Mouse (Mus musculus) spleen, adult 2 months (tissue): ENCODE data around the gene Hapln3. TPM values are rescaled to one million over a fixed set of nuclear protein-coding genes. Genes with fewer than 3 reads are reported as not detected.

Source experiments
- DNase-seq, 2 experiments: peaks; one replicate each; pipeline versions ENCODE4 v3.0.0 to v3.0.0-alpha.2; 2012 to 2021; ENCODE audit warnings: low spot score in 2 of 2, low read depth in 1 of 2
- H3K27ac ChIP-seq: fragments of 200-500 bp; 2 replicates; pipeline ENCODE4 v1.5.1; 2012; ENCODE audit warnings: low read length, inconsistent platforms; ENCODE audit not compliant: insufficient read depth
- H3K27me3 ChIP-seq: fragments of 200-500 bp; 2 replicates; pipeline ENCODE4 v1.6.1; 2012; ENCODE audit warnings: mild to moderate bottlenecking, moderate library complexity, low read length, inconsistent platforms; ENCODE audit not compliant: control insufficient read depth, insufficient read depth
- H3K36me3 ChIP-seq: fragments of 200-500 bp; 2 replicates; pipeline ENCODE4 v1.6.1; 2012; ENCODE audit warnings: mild to moderate bottlenecking, low read length, inconsistent platforms; ENCODE audit not compliant: control insufficient read depth, insufficient read depth
- H3K4me1 ChIP-seq: fragments of 200-500 bp; 2 replicates; pipeline ENCODE4 v1.6.1; 2011; ENCODE audit warnings: inconsistent platforms; ENCODE audit not compliant: control insufficient read depth, insufficient read depth, insufficient read length
- H3K4me3 ChIP-seq: fragments of 200-500 bp; 2 replicates; pipeline ENCODE4 v1.5.1; 2011; ENCODE audit warnings: mild to moderate bottlenecking, inconsistent platforms; ENCODE audit not compliant: insufficient read depth, insufficient read length; ENCODE audit errors: extremely low read depth
- CTCF ChIP-seq: fragments of 200-500 bp; IDR thresholded peaks from 2 replicates; pipeline ENCODE4 v1.5.1; 2011; ENCODE audit warnings: mild to moderate bottlenecking, inconsistent platforms; ENCODE audit not compliant: insufficient read depth, insufficient read length, insufficient replicate concordance; ENCODE audit errors: extremely low read depth
- POLR2A ChIP-seq: fragments of 200-500 bp; IDR thresholded peaks from 2 replicates; pipeline ENCODE4 v1.6.1; 2011; ENCODE audit warnings: low read depth, low read length, inconsistent platforms
- WGBS: fragments of 180-500 bp; shearing (Covaris S2); methylation state at CpG from one replicate; pipeline ENCODE4 v1.1.7; 2018; 5-methylcytosine and 5-hydroxymethylcytosine counted together
- polyA plus RNA-seq: library from polyadenylated mRNA; depleted of rRNA; stranded (reverse); fragments of >200 nt; gene quantifications from 2 replicates; pipeline ENCODE4 v1.2.3, GENCODE M21; 2012; rRNA removed

The Hapln3 gene
- polyA plus RNA-seq: 0.90 and 1.5 TPM in 2 replicates

DNA sequence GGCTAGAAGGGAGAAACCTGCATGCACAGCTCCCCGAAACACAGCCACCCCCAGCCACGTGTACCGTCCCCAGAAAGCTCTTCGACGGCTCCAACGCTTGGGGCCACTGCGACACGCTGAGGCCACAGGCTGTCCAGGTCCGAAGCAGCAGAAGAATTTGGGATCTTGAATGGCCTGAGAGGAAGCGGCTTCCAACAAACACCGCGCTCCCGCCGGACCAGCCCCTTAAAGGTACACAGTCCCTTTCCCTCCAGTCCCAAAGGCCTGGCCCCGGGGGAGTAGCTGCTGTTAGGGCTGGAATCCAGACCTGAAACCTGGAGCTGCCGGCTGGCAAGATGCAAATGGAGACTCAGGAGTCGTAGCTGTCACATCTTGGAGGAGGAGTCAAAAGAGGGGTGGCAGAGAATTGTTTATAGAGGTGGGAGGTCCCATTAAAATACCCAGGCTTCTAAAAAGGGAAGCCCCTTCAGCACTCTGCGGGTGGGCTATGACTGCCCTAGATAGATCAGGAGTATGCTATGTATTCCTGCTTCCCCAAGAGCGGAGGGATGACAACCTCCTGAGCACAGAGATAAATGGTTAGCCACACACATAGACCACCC, at the start of gene Hapln3:
Gene Hapln3, minus strand, starts transcription at position 176 of the 602 bp plus-strand sequence.
- WGBS: 22% methylated on average over 19 of the region's 19 CpGs

DNA sequence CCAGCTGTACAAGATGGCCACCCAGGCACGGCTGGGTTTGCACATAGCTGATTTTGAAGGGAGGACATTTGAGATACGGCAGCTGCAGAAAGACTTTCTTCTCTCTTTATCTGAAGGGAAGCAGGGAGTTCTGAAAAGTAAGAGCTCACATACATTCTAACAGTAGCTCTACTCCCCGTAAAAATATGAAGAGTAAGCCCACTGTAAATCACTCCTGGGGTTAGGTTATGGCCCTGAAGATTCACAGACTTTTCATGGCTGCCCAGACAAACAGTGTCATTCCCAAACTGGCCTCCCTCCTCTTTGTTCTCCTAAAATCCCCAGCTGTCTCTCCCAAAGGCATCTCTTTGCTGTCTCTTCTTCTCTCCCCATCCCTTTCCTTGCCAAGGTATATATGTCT, 43.0 kb upstream of the Hapln3 start:
- Histone ChIP-seq H3K36me3 (no peaks in the 10 kb centered on the region), H3K27me3 (no peaks in the 10 kb centered on the region), H3K4me3 (no peak overlapping the region), H3K27ac (no peak overlapping the region), H3K4me1 (no peaks in the 10 kb centered on the region)
- 73% methylated on average over 3 of the region's 3 CpGs for WGBS
- no peak for DNase-seq
- no peak for TF ChIP-seq POLR2A
- no peak for TF ChIP-seq CTCF

More for the DNA sequence above, at the start of gene Hapln3:
- no peaks in the 10 kb centered on the region for H3K36me3 ChIP-seq
- no peaks in the 10 kb centered on the region for H3K27me3 ChIP-seq
- DNase-seq: no peak
- H3K27ac ChIP-seq: no peak within 1 kb of the TSS
- TF ChIP-seq CTCF (no peak), POLR2A (no peak)
- H3K4me1 ChIP-seq: no peaks in the 10 kb centered on the region
- H3K4me3 ChIP-seq: no peak within 1 kb of the TSS

- TF ChIP-seq POLR2A (no peak), CTCF (no peak)
- no peaks in the 10 kb centered on the region for H3K4me1 ChIP-seq
- no peak overlapping the region for H3K27ac ChIP-seq
- no peak overlapping the region for H3K4me3 ChIP-seq
- H3K27me3 ChIP-seq: no peaks in the 10 kb centered on the region
- 84% methylated on average over 1 of the region's 1 CpGs for WGBS
- no peak for DNase-seq
- H3K36me3 ChIP-seq: no peaks in the 10 kb centered on the region
These were observed 41.0 kb upstream of the Hapln3 start for GRCm38 (mm10) chr7:79171782-79172181.

- no peaks in the 10 kb centered on the region for H3K4me1 ChIP-seq
- no peak for DNase-seq
- H3K4me3 ChIP-seq: no peak overlapping the region
- 72% methylated on average over 14 of the region's 14 CpGs for WGBS
- TF ChIP-seq POLR2A (no peak), CTCF (no peak)
- no peak overlapping the region for H3K27ac ChIP-seq
- H3K27me3 ChIP-seq: no peaks in the 10 kb centered on the region
- H3K36me3 ChIP-seq: no peaks in the 10 kb centered on the region
These were observed 36.3 kb upstream of the Hapln3 start for GRCm38 (mm10) chr7:79167006-79167562.

DNA sequence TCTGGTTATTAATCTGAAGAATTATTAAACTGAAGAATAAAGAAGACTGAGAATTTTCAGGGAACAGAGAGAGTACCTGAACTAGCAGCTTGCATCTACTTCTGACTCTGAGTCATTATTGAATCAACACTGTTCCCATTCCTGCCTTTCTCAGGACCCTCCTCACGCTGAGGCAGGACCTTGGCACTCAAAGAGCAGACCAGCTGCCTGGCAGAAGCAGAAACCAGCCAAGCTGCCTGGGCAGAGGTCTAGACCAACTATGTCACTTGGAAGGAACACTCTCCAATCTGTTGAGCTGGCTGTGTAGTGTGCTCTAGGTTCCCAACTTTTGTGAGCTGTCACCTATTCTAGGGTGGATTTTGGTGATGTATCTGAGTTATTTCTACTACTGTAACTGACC, 28.6 kb upstream of the Hapln3 start:
- TF ChIP-seq POLR2A (no peak), CTCF (no peak)
- Histone ChIP-seq H3K27me3 (no peaks in the 10 kb centered on the region), H3K4me1 (no peaks in the 10 kb centered on the region), H3K27ac (no peak overlapping the region), H3K36me3 (no peaks in the 10 kb centered on the region), H3K4me3 (no peak overlapping the region)
- 68% methylated on average over 1 of the region's 1 CpGs for WGBS
- DNase-seq: no peak

DNA sequence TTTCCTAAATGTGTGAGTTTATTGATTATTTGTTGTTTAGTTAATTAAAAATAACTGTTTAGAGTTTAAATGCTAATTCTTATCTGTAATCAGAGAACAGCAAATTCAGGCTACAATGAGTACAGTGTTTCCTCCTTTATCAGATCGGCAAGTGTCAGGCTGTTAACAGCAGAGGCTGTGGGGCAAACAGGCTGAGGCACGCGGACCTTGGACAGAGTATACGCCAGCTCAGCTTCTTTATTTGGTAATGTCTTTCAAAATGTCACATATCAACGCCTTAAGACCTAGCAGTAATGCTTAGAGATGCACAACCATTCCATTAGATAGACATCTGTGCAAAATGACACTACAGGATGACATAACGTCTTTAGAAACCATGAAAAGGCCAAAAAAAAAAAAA, 18.7 kb upstream of the Hapln3 start:
- Histone ChIP-seq H3K4me1 (peaks cover 6% of the 10 kb centered on the region; the same call in 1 of the 2 replicates), H3K4me3 (no peak overlapping the region), H3K36me3 (peaks cover 3% of the 10 kb centered on the region), H3K27me3 (no peaks in the 10 kb centered on the region), H3K27ac (no peak overlapping the region)
- no peak for DNase-seq
- TF ChIP-seq POLR2A (no peak), CTCF (no peak)
- WGBS: 58% methylated on average over 6 of the region's 6 CpGs

GRCm38 (mm10) chr7:79148711-79149266, 18.0 kb upstream of the Hapln3 start, which contains the start of gene Mfge8:
TSS of gene Mfge8 (minus strand) at chr7:79149060.
- Histone ChIP-seq H3K27ac (peak within 1 kb of the TSS; percentile 37; the same call in 1 of the 2 replicates), H3K27me3 (no peaks in the 10 kb centered on the region), H3K36me3 (peaks cover 3% of the 10 kb centered on the region), H3K4me3 (peak within 1 kb of the TSS; percentile 85), H3K4me1 (peaks cover 6% of the 10 kb centered on the region; the same call in 1 of the 2 replicates)
- WGBS: under 1% methylated on average over 39 of the region's 39 CpGs
- DNase-seq: peak; percentile 38 to 83
- peak; percentile 9; the same call in 1 of the 2 replicates for TF ChIP-seq POLR2A
- TF ChIP-seq CTCF: no peak
